Mouse (Mus musculus) bone marrow macrophage, adult 2 months (primary cell): ENCODE results near the gene Kcnip1. TPM values are rescaled to one million over a fixed set of nuclear protein-coding genes. Genes with fewer than 3 reads are reported as not detected.

Experiments used
- H3K27ac ChIP-seq: 2 replicates; pipeline ENCODE4 v1.5.1; 2012; ENCODE audit warnings: low read depth, low read length; ENCODE audit not compliant: insufficient read depth
- H3K4me1 ChIP-seq: 2 replicates; pipeline ENCODE4 v1.6.1; 2012; ENCODE audit warnings: low read length; ENCODE audit not compliant: control insufficient read depth, insufficient read depth
- H3K4me3 ChIP-seq: 2 replicates; pipeline ENCODE4 v1.5.1; 2012; ENCODE audit warnings: mild to moderate bottlenecking, low read length, moderate library complexity; ENCODE audit not compliant: insufficient read depth
- CTCF ChIP-seq: IDR thresholded peaks from 2 replicates; pipeline ENCODE4 v1.5.1; 2012; ENCODE audit warnings: low read depth, mild to moderate bottlenecking, low read length, moderate library complexity
- POLR2A ChIP-seq: IDR thresholded peaks from 2 replicates; pipeline ENCODE4 v1.6.1; 2012; ENCODE audit warnings: mild to moderate bottlenecking, low read depth, low read length, borderline replicate concordance
- polyA plus RNA-seq: library from polyadenylated mRNA; stranded (reverse); fragments of >200 nt; gene quantifications from 2 replicates; pipeline ENCODE4 v1.2.4, GENCODE M21; 2012; ENCODE audit not compliant: missing spikeins, insufficient read depth, insufficient read length

Kcnip1 gene
- polyA plus RNA-seq, 1 experiment, result not detected

DNA sequence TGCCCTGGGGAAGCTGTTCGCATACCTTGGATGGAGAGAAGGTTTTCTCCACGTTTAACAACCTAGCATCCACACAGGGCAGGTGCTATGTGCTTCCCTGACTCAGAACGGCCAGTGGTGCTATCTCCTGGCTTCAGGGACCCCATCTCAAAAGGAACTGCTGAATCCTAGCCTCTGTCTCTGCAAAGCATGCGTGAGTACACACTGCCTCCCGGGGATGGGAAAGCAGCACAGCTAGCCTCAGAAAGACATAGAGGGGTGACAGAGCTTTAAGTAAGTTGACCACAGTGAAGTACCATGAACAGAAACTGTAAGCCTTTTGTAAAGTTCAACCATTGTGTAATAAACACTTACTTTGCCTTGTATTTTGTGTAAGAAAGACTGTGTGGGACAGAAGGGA lies 544 bp upstream of the Kcnip1 start:
- H3K4me1 ChIP-seq, result peaks cover 7% of the 10 kb centered on the region
- no peak overlapping the region for H3K27ac ChIP-seq
- TF ChIP-seq POLR2A, result no peak
- no peak for TF ChIP-seq CTCF
- H3K4me3 ChIP-seq, result no peak overlapping the region

DNA sequence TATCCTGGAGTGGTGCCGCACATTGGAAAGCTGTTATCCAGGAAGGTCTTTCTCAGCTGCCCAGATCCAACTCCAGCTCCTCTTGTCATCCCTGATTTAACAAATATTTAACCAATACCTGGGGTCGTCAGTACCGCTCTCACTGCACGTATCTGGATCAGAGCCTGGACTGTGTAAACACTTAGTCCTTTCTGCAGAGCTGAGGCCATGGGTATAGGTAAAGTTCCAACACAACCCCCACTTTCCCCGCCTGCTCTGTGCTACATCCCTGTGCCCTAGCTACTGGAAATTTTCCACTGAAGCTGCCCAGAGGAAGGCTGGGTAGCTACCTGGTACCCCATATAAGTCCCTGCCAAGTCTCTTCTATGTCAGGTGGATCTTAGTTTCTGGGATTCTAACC lies 3.0 kb downstream of the Kcnip1 start:
- no peak overlapping the region for H3K4me3 ChIP-seq
- TF ChIP-seq POLR2A (no peak), CTCF (no peak)
- peaks cover 7% of the 10 kb centered on the region for H3K4me1 ChIP-seq
- H3K27ac ChIP-seq, result no peak overlapping the region

DNA sequence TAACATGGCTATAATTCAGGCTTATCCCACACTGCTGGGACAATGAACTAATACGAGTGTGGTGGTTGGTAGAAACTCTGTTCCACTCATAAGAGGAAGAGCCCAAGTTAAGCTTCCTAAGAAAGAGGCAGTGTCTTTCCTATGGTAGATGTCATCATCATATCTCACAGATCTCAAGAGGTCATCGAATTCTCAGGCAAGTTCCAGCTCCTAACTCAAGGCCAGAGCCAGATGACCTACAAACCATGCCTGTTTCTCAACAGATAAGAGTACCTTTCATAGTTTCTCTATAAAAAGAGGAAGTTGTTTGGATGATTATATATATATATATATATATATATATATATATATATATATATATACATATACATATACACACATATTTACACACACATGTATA lies 6.4 kb downstream of the Kcnip1 start:
- TF ChIP-seq CTCF, result no peak
- no peak for TF ChIP-seq POLR2A
- H3K27ac ChIP-seq, result no peak overlapping the region
- H3K4me1 ChIP-seq, result peaks cover 7% of the 10 kb centered on the region
- no peak overlapping the region for H3K4me3 ChIP-seq

DNA sequence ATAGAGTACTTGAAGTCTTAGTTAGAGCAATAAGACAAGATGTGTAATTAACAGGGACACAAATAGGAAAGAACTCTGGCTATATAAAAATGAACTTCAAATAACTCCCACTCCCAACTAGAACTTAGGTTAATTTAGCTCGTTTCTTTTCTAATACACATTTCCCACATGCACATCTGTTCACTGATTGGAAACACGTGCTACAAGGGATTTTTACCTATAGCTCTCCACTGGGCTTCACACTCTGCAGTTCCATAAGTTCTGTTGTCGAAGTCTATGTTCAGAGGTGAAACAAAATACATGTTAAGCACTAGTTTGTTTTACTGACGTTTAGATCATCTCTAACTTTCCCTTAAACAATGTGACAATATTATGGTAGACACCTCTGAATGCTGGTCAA lies 12.8 kb downstream of the Kcnip1 start:
- TF ChIP-seq CTCF (no peak), POLR2A (no peak)
- Histone ChIP-seq H3K4me3 (no peak overlapping the region), H3K27ac (no peak overlapping the region), H3K4me1 (no peaks in the 10 kb centered on the region)

GRCm38 (mm10) chr11:33975121-33975520 lies 17.8 kb downstream of the Kcnip1 start:
- H3K27ac ChIP-seq, result no peak overlapping the region
- H3K4me1 ChIP-seq, result no peaks in the 10 kb centered on the region
- H3K4me3 ChIP-seq, result no peak overlapping the region
- no peak for TF ChIP-seq CTCF
- no peak for TF ChIP-seq POLR2A

GRCm38 (mm10) chr11:33974341-33975040 lies 18.5 kb downstream of the Kcnip1 start:
- H3K27ac ChIP-seq, result no peak overlapping the region
- no peak overlapping the region for H3K4me3 ChIP-seq
- TF ChIP-seq POLR2A (no peak), CTCF (no peak)
- no peaks in the 10 kb centered on the region for H3K4me1 ChIP-seq

DNA sequence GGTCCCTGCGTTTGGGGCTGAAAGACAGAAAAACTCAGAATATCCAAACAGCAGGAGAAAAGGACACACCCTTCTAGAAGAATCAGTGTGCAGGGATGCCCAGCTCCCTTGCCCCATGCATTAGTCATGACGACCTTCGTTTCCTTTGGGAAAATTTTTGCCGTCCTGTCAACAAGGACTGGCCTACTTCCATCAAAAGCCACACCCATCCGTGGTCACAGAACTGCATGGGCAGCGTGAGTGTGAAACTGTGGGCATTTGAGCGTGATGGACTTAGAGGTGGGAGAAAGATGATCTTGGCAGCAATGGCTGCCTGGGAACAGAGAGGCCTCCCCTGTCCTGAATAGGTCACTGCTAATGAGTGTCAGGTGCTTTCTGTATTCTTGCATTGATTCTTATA lies 20.8 kb downstream of the Kcnip1 start:
- TF ChIP-seq CTCF (no peak), POLR2A (no peak)
- Histone ChIP-seq H3K4me1 (peaks cover 5% of the 10 kb centered on the region), H3K4me3 (no peak overlapping the region), H3K27ac (no peak overlapping the region)

- Histone ChIP-seq H3K27ac (no peak overlapping the region), H3K4me3 (no peak overlapping the region)
- no peak for TF ChIP-seq POLR2A
- no peak for TF ChIP-seq CTCF
Measured at GRCm38 (mm10) chr11:33969199-33969598, 23.8 kb downstream of the Kcnip1 start.

GRCm38 (mm10) chr11:33967708-33968107 lies 25.2 kb downstream of the Kcnip1 start:
- TF ChIP-seq CTCF, result no peak
- no peak for TF ChIP-seq POLR2A
- no peak overlapping the region for H3K27ac ChIP-seq
- H3K4me1 ChIP-seq, result peaks cover 6% of the 10 kb centered on the region
- no peak overlapping the region for H3K4me3 ChIP-seq

More at GRCm38 (mm10) chr11:33969199-33969598, 23.8 kb downstream of the Kcnip1 start:
- peaks cover 6% of the 10 kb centered on the region for H3K4me1 ChIP-seq

DNA sequence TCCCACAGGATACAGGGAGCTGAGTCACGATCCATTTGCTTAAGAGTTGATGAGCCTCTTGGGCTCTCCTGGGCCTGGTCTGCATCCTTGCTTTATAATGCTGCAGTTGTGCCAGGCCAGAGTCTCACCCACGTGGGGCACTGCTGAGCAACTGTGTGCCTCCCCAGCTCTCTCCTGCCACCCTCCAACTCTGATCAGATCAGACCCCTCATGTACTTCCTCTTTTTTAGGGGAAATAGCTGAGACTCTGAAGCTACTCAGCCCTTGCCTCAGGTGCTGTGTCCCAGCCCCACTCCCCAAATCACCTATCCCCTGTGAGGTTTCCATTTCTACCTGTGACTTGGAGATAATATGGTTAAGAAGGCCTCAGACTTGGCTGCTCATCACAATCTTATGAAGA lies 27.6 kb downstream of the Kcnip1 start:
- H3K27ac ChIP-seq, result no peak overlapping the region
- no peak overlapping the region for H3K4me3 ChIP-seq
- H3K4me1 ChIP-seq, result peaks cover 6% of the 10 kb centered on the region
- TF ChIP-seq POLR2A, result no peak
